Mouse (Mus musculus): ENCODE measurements around the gene Tnfrsf23. TPM values are rescaled to one million over a fixed set of nuclear protein-coding genes. Genes with fewer than 3 reads are reported as not detected.

Gene Tnfrsf23
- polyA plus RNA-seq, 1 experiment from 2014 or later = 2.2 TPM

- Histone ChIP-seq H3K4me2 (ENCODE audit: low read length) (no peak overlapping the region), H3K36me3 (ENCODE audit: control insufficient read depth, insufficient read depth, low read length) (no peaks in the 10 kb centered on the region), H3K27ac (replicated peaks in 1 of 2; ENCODE audit: control insufficient read depth in 1 of 2, insufficient read depth in 1 of 2, low read depth in 2 of 2, low read length in 2 of 2) (no peak overlapping the region), H3K27me3 (ENCODE audit: control insufficient read depth, insufficient read depth, low read length) (no peaks in the 10 kb centered on the region), H3K9me3 (ENCODE audit: control insufficient read depth, low read length) (no peaks in the 10 kb centered on the region), H3K9ac (ENCODE audit: low read length) (no peak overlapping the region), H3K4me1 (ENCODE audit: control insufficient read depth in 2 of 2, insufficient read depth in 2 of 2, low read length in 2 of 2) (no peaks in the 10 kb centered on the region), H3K4me3 (ENCODE audit: control insufficient read depth in 1 of 2, insufficient read depth in 1 of 2, low read depth in 1 of 2, low read length in 2 of 2) (no peak overlapping the region)
- 39% methylated on average over 10 of the region's 10 CpGs for WGBS
- ATAC-seq (ENCODE audit: insufficient number of reproducible peaks, insufficient read depth, low FRiP score, low read depth) = no peak
These were observed 58.0 kb downstream of the Tnfrsf23 start for GRCm38 (mm10) chr7:143627555-143628286.

- no peak overlapping the region for H3K4me3 ChIP-seq (ENCODE audit: control insufficient read depth in 1 of 2, insufficient read depth in 1 of 2, low read depth in 1 of 2, low read length in 2 of 2)
- H3K27ac ChIP-seq (replicated peaks in 1 of 2; ENCODE audit: control insufficient read depth in 1 of 2, insufficient read depth in 1 of 2, low read depth in 2 of 2, low read length in 2 of 2) = no peak overlapping the region
- no peaks in the 10 kb centered on the region for H3K9me3 ChIP-seq (ENCODE audit: control insufficient read depth, low read length)
- 53% methylated on average over 2 of the region's 2 CpGs for WGBS
- no peak overlapping the region for H3K4me2 ChIP-seq (ENCODE audit: low read length)
- H3K4me1 ChIP-seq (ENCODE audit: control insufficient read depth in 2 of 2, insufficient read depth in 2 of 2, low read length in 2 of 2) = no peaks in the 10 kb centered on the region
- no peak for ATAC-seq (ENCODE audit: insufficient number of reproducible peaks, insufficient read depth, low FRiP score, low read depth)
- no peaks in the 10 kb centered on the region for H3K36me3 ChIP-seq (ENCODE audit: control insufficient read depth, insufficient read depth, low read length)
- no peaks in the 10 kb centered on the region for H3K27me3 ChIP-seq (ENCODE audit: control insufficient read depth, insufficient read depth, low read length)
- no peak overlapping the region for H3K9ac ChIP-seq (ENCODE audit: low read length)
These were observed 59.5 kb downstream of the Tnfrsf23 start for GRCm38 (mm10) chr7:143626178-143626577.

DNA sequence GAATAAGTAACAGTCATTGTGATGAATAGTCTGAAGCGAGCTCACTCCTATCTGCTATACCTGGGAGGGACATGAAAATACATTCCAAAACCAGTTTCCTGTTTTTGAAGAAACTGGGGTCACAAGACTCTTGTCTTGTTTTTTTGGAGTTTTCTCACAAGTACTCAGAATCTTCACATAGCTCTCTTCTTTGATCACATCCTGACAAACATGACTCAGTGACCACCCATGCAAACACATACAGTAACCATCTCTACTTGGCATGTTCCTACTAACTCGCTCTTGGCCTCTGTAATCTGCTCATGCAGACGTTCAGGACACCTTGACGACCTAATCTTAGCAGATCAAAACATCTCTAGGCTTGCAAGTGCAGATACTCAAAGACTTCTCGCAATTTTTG, 60.5 kb downstream of the Tnfrsf23 start:
- no peak overlapping the region for H3K4me2 ChIP-seq (ENCODE audit: low read length)
- no peaks in the 10 kb centered on the region for H3K4me1 ChIP-seq (ENCODE audit: control insufficient read depth in 2 of 2, insufficient read depth in 2 of 2, low read length in 2 of 2)
- H3K27ac ChIP-seq (replicated peaks in 1 of 2; ENCODE audit: control insufficient read depth in 1 of 2, insufficient read depth in 1 of 2, low read depth in 2 of 2, low read length in 2 of 2) = no peak overlapping the region
- WGBS = 54% methylated on average over 5 of the region's 5 CpGs
- H3K9me3 ChIP-seq (ENCODE audit: control insufficient read depth, low read length) = no peaks in the 10 kb centered on the region
- H3K9ac ChIP-seq (ENCODE audit: low read length) = no peak overlapping the region
- H3K27me3 ChIP-seq (ENCODE audit: control insufficient read depth, insufficient read depth, low read length) = no peaks in the 10 kb centered on the region
- H3K36me3 ChIP-seq (ENCODE audit: control insufficient read depth, insufficient read depth, low read length) = no peaks in the 10 kb centered on the region
- no peak overlapping the region for H3K4me3 ChIP-seq (ENCODE audit: control insufficient read depth in 1 of 2, insufficient read depth in 1 of 2, low read depth in 1 of 2, low read length in 2 of 2)
- ATAC-seq (ENCODE audit: insufficient number of reproducible peaks, insufficient read depth, low FRiP score, low read depth) = no peak

GRCm38 (mm10) chr7:143624561-143624960, 61.1 kb downstream of the Tnfrsf23 start:
- H3K27ac ChIP-seq (replicated peaks in 1 of 2; ENCODE audit: control insufficient read depth in 1 of 2, insufficient read depth in 1 of 2, low read depth in 2 of 2, low read length in 2 of 2) = no peak overlapping the region
- ATAC-seq (ENCODE audit: insufficient number of reproducible peaks, insufficient read depth, low FRiP score, low read depth) = no peak
- H3K27me3 ChIP-seq (ENCODE audit: control insufficient read depth, insufficient read depth, low read length) = no peaks in the 10 kb centered on the region
- H3K9me3 ChIP-seq (ENCODE audit: control insufficient read depth, low read length) = no peaks in the 10 kb centered on the region
- no peaks in the 10 kb centered on the region for H3K4me1 ChIP-seq (ENCODE audit: control insufficient read depth in 2 of 2, insufficient read depth in 2 of 2, low read length in 2 of 2)
- no peak overlapping the region for H3K9ac ChIP-seq (ENCODE audit: low read length)
- no peaks in the 10 kb centered on the region for H3K36me3 ChIP-seq (ENCODE audit: control insufficient read depth, insufficient read depth, low read length)
- WGBS = 66% methylated on average over 3 of the region's 3 CpGs
- H3K4me3 ChIP-seq (ENCODE audit: control insufficient read depth in 1 of 2, insufficient read depth in 1 of 2, low read depth in 1 of 2, low read length in 2 of 2) = no peak overlapping the region
- H3K4me2 ChIP-seq (ENCODE audit: low read length) = no peak overlapping the region

GRCm38 (mm10) chr7:143620951-143621350, 64.7 kb downstream of the Tnfrsf23 start:
- H3K9me3 ChIP-seq (ENCODE audit: control insufficient read depth, low read length) = no peaks in the 10 kb centered on the region
- no peaks in the 10 kb centered on the region for H3K4me1 ChIP-seq (ENCODE audit: control insufficient read depth in 2 of 2, insufficient read depth in 2 of 2, low read length in 2 of 2)
- H3K9ac ChIP-seq (ENCODE audit: low read length) = no peak overlapping the region
- H3K4me2 ChIP-seq (ENCODE audit: low read length) = no peak overlapping the region
- no peak overlapping the region for H3K27ac ChIP-seq (replicated peaks in 1 of 2; ENCODE audit: control insufficient read depth in 1 of 2, insufficient read depth in 1 of 2, low read depth in 2 of 2, low read length in 2 of 2)
- ATAC-seq (ENCODE audit: insufficient number of reproducible peaks, insufficient read depth, low FRiP score, low read depth) = no peak
- H3K36me3 ChIP-seq (ENCODE audit: control insufficient read depth, insufficient read depth, low read length) = no peaks in the 10 kb centered on the region
- no peaks in the 10 kb centered on the region for H3K27me3 ChIP-seq (ENCODE audit: control insufficient read depth, insufficient read depth, low read length)
- no peak overlapping the region for H3K4me3 ChIP-seq (ENCODE audit: control insufficient read depth in 1 of 2, insufficient read depth in 1 of 2, low read depth in 1 of 2, low read length in 2 of 2)
- WGBS = 52% methylated on average over 1 of the region's 1 CpGs

Other genes with a start within 250 kb of the Tnfrsf23 start
- 614 and 794 TPM in 2 replicates for gene Cdkn1c, start 224.8 kb downstream of the Tnfrsf23 start, polyA plus RNA-seq (2014; fragmentation: Nextera tagmentation; extraction: Ambion mirVana)
- 0.54 and 1.1 TPM in 2 replicates for gene Slc22a18, start 212.1 kb downstream of the Tnfrsf23 start, polyA plus RNA-seq (2014; fragmentation: Nextera tagmentation; extraction: Ambion mirVana)
- gene Phlda2, start 182.7 kb downstream of the Tnfrsf23 start, polyA plus RNA-seq (2014; fragmentation: Nextera tagmentation; extraction: Ambion mirVana) = 0.46 and 0.63 TPM in 2 replicates
- gene Nap1l4, start 136.8 kb downstream of the Tnfrsf23 start, polyA plus RNA-seq (2014; fragmentation: Nextera tagmentation; extraction: Ambion mirVana) = 108 and 114 TPM in 2 replicates
- 24.3 and 24.5 TPM in 2 replicates for gene Cars, start 85.8 kb downstream of the Tnfrsf23 start, polyA plus RNA-seq (2014; fragmentation: Nextera tagmentation; extraction: Ambion mirVana)
- 0.63 and 0.80 TPM in 2 replicates for gene Tnfrsf26, start 57.1 kb downstream of the Tnfrsf23 start, polyA plus RNA-seq (2014; fragmentation: Nextera tagmentation; extraction: Ambion mirVana)
- gene Tnfrsf22, start 36.2 kb downstream of the Tnfrsf23 start, polyA plus RNA-seq (2014; fragmentation: Nextera tagmentation; extraction: Ambion mirVana) = 4.0 and 4.6 TPM in 2 replicates
- 34.9 and 36.9 TPM in 2 replicates for gene Osbpl5, start 71.1 kb upstream of the Tnfrsf23 start, polyA plus RNA-seq (2014; fragmentation: Nextera tagmentation; extraction: Ambion mirVana)
- gene Mrgprg, start 81.1 kb upstream of the Tnfrsf23 start, polyA plus RNA-seq (2014; fragmentation: Nextera tagmentation; extraction: Ambion mirVana) = not detected in 2 replicates
- gene Mrgpre, start 98.6 kb upstream of the Tnfrsf23 start, polyA plus RNA-seq (2014; fragmentation: Nextera tagmentation; extraction: Ambion mirVana) = 1.5 and 2.3 TPM in 2 replicates
- gene Nadsyn1, start 137.0 kb upstream of the Tnfrsf23 start, polyA plus RNA-seq (2014; fragmentation: Nextera tagmentation; extraction: Ambion mirVana) = 7.2 and 9.2 TPM in 2 replicates
- 20.2 and 24.7 TPM in 2 replicates for gene Dhcr7, start 137.3 kb upstream of the Tnfrsf23 start, polyA plus RNA-seq (2014; fragmentation: Nextera tagmentation; extraction: Ambion mirVana)
- gene Gm498, start 181.0 kb upstream of the Tnfrsf23 start, polyA plus RNA-seq (2014; fragmentation: Nextera tagmentation; extraction: Ambion mirVana) = not detected in 2 replicates